Mouse (Mus musculus) brain, embryonic 14.5 days (tissue): ENCODE measurements at regions not wholly inside any gene's neighbourhood (a gene's known extent, or its start where the extent isn't known, plus 50 kb on each side); places are given as distances from the start of the nearest gene placed in this dataset.
A peak's percentile ranks its signal among the peaks of the same experiment; 100 is the strongest.
"Not testable (repeated sequence)": the region's sequence is repeated elsewhere in the genome, so short reads cannot be mapped to it uniquely, and the experiment has no call there.

Experiments used
- DNase-seq: peaks from one replicate; pipeline ENCODE4 v3.0.0-alpha.2; 2011; ENCODE audit warnings: low read depth
- CTCF ChIP-seq: fragments of 200-500 bp; IDR thresholded peaks from 2 replicates; pipeline ENCODE4 v1.5.1; 2012; ENCODE audit warnings: inconsistent platforms, mild to moderate bottlenecking, moderate library complexity, borderline replicate concordance; ENCODE audit not compliant: insufficient read depth, insufficient read length; ENCODE audit errors: extremely low read depth
- POLR2A ChIP-seq: fragments of 200-500 bp; IDR thresholded peaks from 2 replicates; pipeline ENCODE4 v1.6.1; 2012; ENCODE audit warnings: mild to moderate bottlenecking, inconsistent platforms, borderline replicate concordance; ENCODE audit not compliant: poor library complexity, insufficient read depth, insufficient read length, severe bottlenecking; ENCODE audit errors: extremely low read depth

DNA sequence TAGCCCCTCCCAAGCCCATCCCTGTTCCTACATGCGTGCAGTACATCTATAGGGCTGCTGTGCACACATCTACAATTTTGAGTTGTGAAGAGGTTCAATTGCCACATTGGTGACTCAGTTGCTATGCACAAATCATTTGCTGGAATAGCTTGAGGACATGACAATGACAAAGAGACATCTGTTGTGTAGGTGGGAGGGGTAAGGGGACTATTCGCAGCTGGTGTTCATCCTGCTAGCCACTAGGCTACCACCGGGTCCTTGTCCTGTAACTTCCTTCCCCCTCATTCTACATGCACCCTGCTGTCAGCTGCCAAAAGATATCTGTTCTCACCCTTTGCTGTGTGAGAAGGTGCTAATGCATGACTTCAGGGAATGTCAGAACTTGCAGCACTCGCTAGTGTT, 1117.7 kb upstream of the Arrdc3 start:
- TF ChIP-seq POLR2A (no peak), CTCF (no peak)
- DNase-seq, result peak; percentile 82

DNA sequence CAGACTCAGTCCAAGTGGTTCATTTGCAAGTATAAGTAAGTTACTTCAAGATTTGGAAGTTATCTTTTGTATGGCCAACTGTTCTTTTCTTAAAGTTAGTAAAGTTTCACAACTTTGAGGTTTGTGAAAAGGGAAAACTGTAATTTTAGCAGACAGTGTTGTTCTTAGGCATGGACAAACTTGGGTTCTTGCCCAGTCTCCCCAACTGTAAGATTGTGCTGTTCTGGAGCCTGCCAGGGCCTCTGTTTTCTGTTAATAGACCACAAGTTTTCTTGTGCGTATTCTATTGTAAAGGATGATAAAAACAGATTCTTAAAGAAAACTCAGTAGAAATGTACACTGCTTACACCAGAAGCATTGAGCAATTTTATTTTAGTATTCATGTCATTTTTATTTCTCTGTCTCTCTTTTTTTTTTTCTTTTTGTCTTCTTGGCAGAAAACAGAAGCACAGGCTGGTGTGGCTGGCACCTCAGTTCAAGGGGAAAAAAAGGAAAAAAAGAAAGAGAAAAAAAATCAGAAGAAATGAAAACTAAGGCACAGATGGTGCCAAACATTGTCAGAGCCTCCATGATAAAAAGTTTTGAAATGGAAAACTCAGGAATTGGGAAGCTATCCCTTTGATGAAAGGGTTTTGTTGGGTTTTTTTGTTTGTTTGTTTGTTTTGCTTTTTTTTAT, 1098.1 kb upstream of the Arrdc3 start:
- DNase-seq, result peak; percentile 89
- TF ChIP-seq POLR2A (no peak), CTCF (no peak)

DNA sequence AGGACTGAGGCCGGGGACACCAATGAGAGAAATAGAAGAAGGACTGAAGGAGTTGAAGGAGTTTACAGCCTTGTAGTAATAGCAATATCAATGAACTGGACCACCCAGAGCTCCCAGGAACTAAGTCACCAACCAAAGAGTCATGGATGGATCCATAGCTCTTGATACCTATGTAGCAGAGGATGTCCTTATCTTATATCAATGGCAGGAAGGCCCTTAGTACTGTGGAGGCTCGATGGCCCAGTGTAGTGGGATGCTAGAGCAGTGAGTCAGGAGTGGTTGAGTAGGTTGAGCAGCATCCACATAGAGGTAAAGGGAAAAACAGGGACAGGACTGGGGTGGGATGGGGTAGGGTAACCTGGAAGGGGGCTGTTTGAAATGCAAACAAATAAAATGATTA, 1081.6 kb upstream of the Arrdc3 start:
- no peak for TF ChIP-seq POLR2A
- TF ChIP-seq CTCF, result no peak
- no peak for DNase-seq

DNA sequence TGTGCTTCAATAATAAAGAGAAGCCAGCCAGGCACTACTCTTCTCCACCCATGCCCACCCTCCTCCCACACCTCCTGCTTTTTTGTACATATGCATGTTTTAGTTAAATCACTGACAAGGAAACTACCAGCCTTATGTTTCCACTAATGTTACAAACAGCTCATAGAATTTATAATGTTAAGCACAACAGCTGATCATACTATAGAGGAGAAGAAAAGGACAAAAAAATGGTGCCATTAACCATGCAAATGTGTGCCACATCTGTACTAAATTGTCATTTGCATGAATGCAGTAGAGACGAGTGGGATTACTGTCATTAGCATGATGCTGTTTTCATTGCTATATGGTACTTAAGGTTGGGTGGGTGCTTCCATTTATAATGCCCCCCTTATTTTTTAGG, 1047.6 kb upstream of the Arrdc3 start:
- peak; percentile 51 for DNase-seq
- TF ChIP-seq POLR2A, result no peak
- TF ChIP-seq CTCF, result no peak

DNA sequence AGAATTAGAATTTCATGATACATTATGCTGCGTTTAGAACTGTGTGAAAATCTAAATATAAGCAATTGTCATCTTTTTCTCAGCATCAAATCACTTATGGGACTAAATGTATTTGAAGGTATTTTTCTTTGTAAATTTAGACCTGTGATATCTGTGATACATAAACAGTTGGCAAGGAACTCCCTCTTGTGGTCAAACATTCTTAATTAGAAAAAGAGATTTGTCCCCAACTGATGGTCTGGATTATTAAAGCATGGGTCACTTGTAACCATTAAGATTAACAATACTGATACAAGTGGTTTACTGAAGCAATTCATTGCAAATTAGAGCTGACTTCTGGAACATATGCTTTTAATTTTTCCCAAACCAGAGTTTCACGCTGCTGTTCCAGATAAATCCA, 1038.4 kb upstream of the Arrdc3 start:
- DNase-seq, result peak; percentile 59
- TF ChIP-seq POLR2A, result no peak
- no peak for TF ChIP-seq CTCF

DNA sequence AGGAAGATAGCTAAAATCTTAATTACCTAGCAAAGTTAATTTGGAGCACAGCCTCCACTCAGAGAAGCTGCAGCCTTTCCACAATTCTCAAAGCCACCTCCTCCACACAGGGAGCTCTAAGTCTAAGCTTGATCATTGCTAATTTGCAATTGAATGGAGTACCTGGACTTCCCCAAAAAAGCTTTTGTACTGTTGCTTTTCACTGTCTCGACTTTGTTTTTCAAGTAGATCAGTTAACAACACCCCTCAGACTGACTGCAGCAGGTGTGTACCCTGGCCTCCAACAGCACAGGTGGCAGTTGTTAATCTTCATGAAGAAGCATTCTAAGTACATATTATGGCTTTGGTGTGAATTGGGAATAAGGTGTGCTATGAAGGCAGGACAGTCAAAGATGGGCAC, 1015.7 kb upstream of the Arrdc3 start:
- not testable (repeated sequence) for DNase-seq

DNA sequence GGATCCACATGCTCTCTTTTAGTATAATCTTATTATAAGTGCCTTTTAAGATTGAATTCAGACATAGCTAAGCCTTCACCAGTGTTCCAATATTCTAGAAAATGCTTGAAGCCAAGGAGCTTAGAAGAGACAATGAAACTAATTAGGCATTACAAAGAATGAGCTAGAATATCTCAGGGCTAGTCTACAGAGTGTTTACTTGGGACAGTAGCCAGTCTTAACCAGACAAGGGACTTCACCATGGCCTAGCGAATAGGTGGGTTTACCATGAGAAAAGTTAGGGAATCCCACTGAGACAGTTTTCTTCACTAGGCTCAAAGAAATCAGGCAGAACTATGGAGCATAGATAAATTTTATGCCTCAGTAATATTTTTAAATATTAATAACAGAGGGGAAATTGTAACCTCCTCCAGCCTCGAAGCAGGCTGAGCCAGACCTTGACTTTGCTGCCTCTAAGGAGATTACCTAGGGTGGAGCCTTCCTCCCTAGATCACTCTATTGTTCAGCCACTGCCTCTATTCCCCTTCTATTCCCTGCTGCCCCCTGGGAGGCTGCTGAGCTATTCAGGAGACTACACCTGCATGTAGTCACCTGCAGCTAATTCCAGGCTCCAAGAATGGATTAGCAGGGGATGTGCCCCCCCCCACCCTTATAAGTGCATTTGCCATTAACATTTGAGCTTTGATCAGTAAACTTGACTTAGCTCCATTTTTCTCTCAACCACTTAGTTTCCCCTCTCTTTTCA, 1014.5 kb upstream of the Arrdc3 start:
- TF ChIP-seq POLR2A, result no peak
- TF ChIP-seq CTCF, result no peak
- no peak for DNase-seq

DNA sequence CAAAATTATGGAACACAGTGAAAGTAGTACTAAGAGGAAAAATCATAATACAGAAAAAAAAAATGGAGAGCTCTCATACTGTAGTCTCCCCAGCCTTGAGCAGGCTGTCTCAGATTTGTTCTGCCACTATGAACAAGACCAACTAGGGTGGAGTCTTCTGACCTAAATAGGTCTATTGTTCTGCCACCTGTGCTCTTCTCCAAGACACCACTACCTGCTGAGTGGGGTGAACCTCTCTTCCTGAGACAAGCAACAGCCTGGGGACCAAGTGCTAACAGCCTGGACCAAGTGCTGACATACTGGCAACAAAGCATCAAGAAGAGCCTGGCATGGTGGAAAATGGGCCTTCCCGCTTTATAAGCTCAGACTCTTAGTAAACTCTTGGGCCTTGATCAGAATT, 1003.0 kb upstream of the Arrdc3 start:
- TF ChIP-seq CTCF (no peak), POLR2A (no peak)
- no peak for DNase-seq

DNA sequence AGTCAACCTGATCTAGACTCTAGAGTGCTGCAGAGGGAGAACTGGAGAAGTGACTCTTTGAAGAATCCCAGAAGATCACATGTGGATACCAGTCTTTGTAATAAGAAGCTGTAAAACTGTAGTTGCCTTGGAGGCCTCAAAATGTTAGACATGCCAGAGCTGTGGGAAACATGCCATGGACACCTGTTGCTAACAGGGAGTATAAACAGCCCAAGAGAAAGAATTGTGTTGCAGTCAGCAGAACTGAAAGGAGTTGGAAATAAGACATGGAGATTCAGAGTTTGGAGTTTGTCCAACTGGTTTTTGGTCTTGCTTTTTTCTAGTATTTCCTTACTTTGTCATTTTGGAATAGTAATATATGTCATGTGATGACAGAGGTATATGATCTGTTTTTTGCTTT, 997.2 kb upstream of the Arrdc3 start:
- DNase-seq, result no peak
- no peak for TF ChIP-seq CTCF
- no peak for TF ChIP-seq POLR2A

DNA sequence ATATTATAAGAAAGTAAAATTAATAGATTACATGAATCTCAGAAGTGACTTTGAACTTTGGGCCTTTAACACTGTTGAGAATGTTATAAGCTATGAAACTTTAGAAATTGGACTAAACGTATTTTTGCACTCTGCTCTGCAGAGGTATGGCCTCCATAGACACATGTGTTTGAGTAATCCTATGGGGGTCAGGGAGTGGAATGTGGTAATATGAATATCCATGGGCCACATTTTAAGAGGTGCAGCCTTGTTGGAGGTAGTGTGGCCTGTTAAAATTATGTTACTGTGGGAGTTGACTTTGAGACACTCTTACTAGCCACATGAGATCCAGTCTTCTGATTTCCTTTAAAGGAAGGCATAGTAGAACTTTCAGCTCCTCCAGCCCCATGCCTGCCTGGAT, 996.8 kb upstream of the Arrdc3 start:
- TF ChIP-seq POLR2A, result no peak
- no peak for TF ChIP-seq CTCF
- no peak for DNase-seq
